Mouse (Mus musculus) macrophage (primary cell): ENCODE results near the gene Sstr4. TPM values are rescaled to one million over a fixed set of nuclear protein-coding genes. Genes with fewer than 3 reads are reported as not detected.

Experiments
- H3K27ac ChIP-seq: fragments of 350-480 bp; formaldehyde crosslinking; 2 replicates; pipeline ENCODE4 v1.9.0; 2021
- H3K36me3 ChIP-seq: fragments of 350-480 bp; formaldehyde crosslinking; 2 replicates; pipeline ENCODE4 v1.9.0; 2021; ENCODE audit errors: inconsistent target
- H3K4me3 ChIP-seq: fragments of 350-480 bp; formaldehyde crosslinking; 2 replicates; pipeline ENCODE4 v1.9.0; 2021; ENCODE audit errors: inconsistent target
- H3K79me2 ChIP-seq: fragments of 350-480 bp; formaldehyde crosslinking; 2 replicates; pipeline ENCODE4 v1.9.0; 2021; ENCODE audit errors: inconsistent target
- WGBS: methylation state at CpG from one replicate; pipeline ENCODE4 v1.1.7; 2026; ENCODE audit warnings: inconsistent platforms; ENCODE audit not compliant: missing documents; 5-methylcytosine and 5-hydroxymethylcytosine counted together
- polyA plus RNA-seq: library from polyadenylated mRNA; stranded (reverse); fragments of 250-400 nt; gene quantifications from 3 replicates; pipeline ENCODE4 v1.2.4, GENCODE M21; 2018; ENCODE audit warnings: inconsistent platforms
- total RNA-seq, 78 experiments: library from RNA; depleted of rRNA; stranded (reverse); fragments of 250-400 nt; gene quantifications; 1 replicate in 9 of 78; 2 replicates in 24 of 78; 3 replicates in 43 of 78; 4 replicates in 2 of 78; pipeline ENCODE4 v1.2.4; 2018; ENCODE audit warnings: inconsistent platforms in 56 of 78

The Sstr4 gene
- total RNA-seq (2018; cell fraction: chromatin; rRNA removed) = not detected
- not detected for total RNA-seq (2018; cell fraction: cytosol; rRNA removed)
- not detected for total RNA-seq (2018; cell fraction: nucleus; rRNA removed)
- polyA plus RNA-seq = not detected in 3 replicates

- H3K27ac ChIP-seq = no peak within 1 kb of the TSS
Observed at GRCm38 (mm10) chr2:148395131-148396051, at the start of gene Sstr4. Gene Sstr4, plus strand, starts transcription at chr2:148395344.

GRCm38 (mm10) chr2:148345373-148345772, 49.8 kb upstream of the Sstr4 start:
- H3K4me3 ChIP-seq = no peak overlapping the region
- H3K79me2 ChIP-seq = no peaks in the 10 kb centered on the region
- no peaks in the 10 kb centered on the region for H3K36me3 ChIP-seq
- no peak overlapping the region for H3K27ac ChIP-seq

More at GRCm38 (mm10) chr2:148395131-148396051, at the start of gene Sstr4:
- 19% methylated on average over 79 of the region's 83 CpGs for WGBS
- Histone ChIP-seq H3K36me3 (no peaks in the 10 kb centered on the region), H3K4me3 (no peak within 1 kb of the TSS), H3K79me2 (no peaks in the 10 kb centered on the region)

GRCm38 (mm10) chr2:148346976-148347375, 48.2 kb upstream of the Sstr4 start:
- H3K36me3 ChIP-seq = no peaks in the 10 kb centered on the region
- WGBS = 100% methylated on average over 1 of the region's 1 CpGs
- no peak overlapping the region for H3K27ac ChIP-seq
- H3K79me2 ChIP-seq = no peaks in the 10 kb centered on the region
- H3K4me3 ChIP-seq = no peak overlapping the region

GRCm38 (mm10) chr2:148349509-148350307, 45.4 kb upstream of the Sstr4 start:
- Histone ChIP-seq H3K79me2 (no peaks in the 10 kb centered on the region), H3K36me3 (no peaks in the 10 kb centered on the region), H3K4me3 (no peak overlapping the region), H3K27ac (no peak overlapping the region)
- WGBS = 94% methylated on average over 4 of the region's 4 CpGs

GRCm38 (mm10) chr2:148350460-148350859, 44.7 kb upstream of the Sstr4 start:
- Histone ChIP-seq H3K4me3 (no peak overlapping the region), H3K79me2 (no peaks in the 10 kb centered on the region), H3K36me3 (no peaks in the 10 kb centered on the region), H3K27ac (no peak overlapping the region)
- WGBS = 9% methylated on average over 2 of the region's 2 CpGs

- H3K27ac ChIP-seq = no peak overlapping the region
- 77% methylated on average over 1 of the region's 1 CpGs for WGBS
- no peak overlapping the region for H3K4me3 ChIP-seq
- H3K36me3 ChIP-seq = no peaks in the 10 kb centered on the region
- no peaks in the 10 kb centered on the region for H3K79me2 ChIP-seq
Observed at GRCm38 (mm10) chr2:148352655-148353054, 42.5 kb upstream of the Sstr4 start.

- H3K4me3 ChIP-seq = no peak overlapping the region
- 85% methylated on average over 1 of the region's 1 CpGs for WGBS
- no peak overlapping the region for H3K27ac ChIP-seq
- H3K36me3 ChIP-seq = no peaks in the 10 kb centered on the region
- no peaks in the 10 kb centered on the region for H3K79me2 ChIP-seq
Observed at GRCm38 (mm10) chr2:148357145-148357544, 38.0 kb upstream of the Sstr4 start.

GRCm38 (mm10) chr2:148364536-148364935, 30.6 kb upstream of the Sstr4 start:
- no peak overlapping the region for H3K4me3 ChIP-seq
- H3K27ac ChIP-seq = no peak overlapping the region
- H3K79me2 ChIP-seq = no peaks in the 10 kb centered on the region
- H3K36me3 ChIP-seq = no peaks in the 10 kb centered on the region
- 94% methylated on average over 3 of the region's 3 CpGs for WGBS

- Histone ChIP-seq H3K36me3 (no peaks in the 10 kb centered on the region), H3K27ac (no peak overlapping the region), H3K79me2 (no peaks in the 10 kb centered on the region), H3K4me3 (no peak overlapping the region)
- WGBS = 45% methylated on average over 1 of the region's 1 CpGs
Observed at GRCm38 (mm10) chr2:148365227-148365626, 29.9 kb upstream of the Sstr4 start.

- H3K79me2 ChIP-seq = no peaks in the 10 kb centered on the region
- 86% methylated on average over 4 of the region's 4 CpGs for WGBS
Observed at GRCm38 (mm10) chr2:148371743-148372630, 23.2 kb upstream of the Sstr4 start.

GRCm38 (mm10) chr2:148373602-148374071, 21.5 kb upstream of the Sstr4 start:
- Histone ChIP-seq H3K27ac (no peak overlapping the region), H3K79me2 (no peaks in the 10 kb centered on the region), H3K36me3 (no peaks in the 10 kb centered on the region), H3K4me3 (no peak overlapping the region)
- 90% methylated on average over 2 of the region's 2 CpGs for WGBS

More at GRCm38 (mm10) chr2:148371743-148372630, 23.2 kb upstream of the Sstr4 start:
- no peaks in the 10 kb centered on the region for H3K36me3 ChIP-seq
- no peak overlapping the region for H3K4me3 ChIP-seq
- no peak overlapping the region for H3K27ac ChIP-seq

- Histone ChIP-seq H3K4me3 (no peak overlapping the region), H3K79me2 (no peaks in the 10 kb centered on the region), H3K27ac (no peak overlapping the region), H3K36me3 (no peaks in the 10 kb centered on the region)
- WGBS = 30% methylated on average over 10 of the region's 10 CpGs
Observed at GRCm38 (mm10) chr2:148375326-148376150, 19.6 kb upstream of the Sstr4 start.

GRCm38 (mm10) chr2:148378817-148379342, 16.3 kb upstream of the Sstr4 start:
- H3K79me2 ChIP-seq = no peaks in the 10 kb centered on the region
- no peaks in the 10 kb centered on the region for H3K36me3 ChIP-seq
- no peak overlapping the region for H3K27ac ChIP-seq
- WGBS = 0% methylated on average over 1 of the region's 1 CpGs
- H3K4me3 ChIP-seq = no peak overlapping the region
